Mouse (Mus musculus) kidney, postnatal 25 days (tissue): ENCODE measurements around the gene Six5.

Experiments used
- DNase-seq, 2 experiments: peaks; one replicate each; pipeline ENCODE4 v3.0.0; 2021; ENCODE audit warnings: mixed read lengths in 2 of 2

Gene Six5

DNA sequence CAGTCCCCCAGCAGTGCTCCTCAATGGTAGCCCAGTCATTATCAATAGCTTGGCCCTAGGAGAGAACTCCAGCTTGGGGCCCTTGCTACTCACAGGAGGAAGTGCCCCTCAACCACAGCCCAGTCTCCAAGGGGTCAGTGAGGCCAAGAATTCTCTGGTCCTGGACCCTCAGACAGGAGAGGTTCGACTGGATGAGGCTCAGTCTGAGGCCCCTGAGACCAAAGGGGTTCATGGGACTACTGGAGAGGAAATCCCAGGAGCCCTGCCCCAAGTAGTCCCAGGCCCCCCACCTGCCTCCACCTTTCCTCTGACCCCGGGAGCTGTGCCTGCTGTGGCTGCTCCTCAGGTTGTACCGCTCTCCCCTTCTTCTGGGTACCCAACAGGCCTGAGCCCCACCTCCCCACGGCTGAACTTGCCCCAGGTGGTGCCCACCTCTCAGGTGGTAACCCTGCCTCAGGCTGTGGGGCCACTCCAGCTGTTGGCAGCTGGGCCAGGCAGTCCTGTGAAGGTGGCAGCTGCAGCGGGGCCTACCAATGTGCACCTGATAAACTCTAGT is 2.1 kb downstream of the Six5 start:
- no peak for DNase-seq

- no peak for DNase-seq
Observed at GRCm38 (mm10) chr7:19097217-19097616, 2.8 kb downstream of the Six5 start.

DNA sequence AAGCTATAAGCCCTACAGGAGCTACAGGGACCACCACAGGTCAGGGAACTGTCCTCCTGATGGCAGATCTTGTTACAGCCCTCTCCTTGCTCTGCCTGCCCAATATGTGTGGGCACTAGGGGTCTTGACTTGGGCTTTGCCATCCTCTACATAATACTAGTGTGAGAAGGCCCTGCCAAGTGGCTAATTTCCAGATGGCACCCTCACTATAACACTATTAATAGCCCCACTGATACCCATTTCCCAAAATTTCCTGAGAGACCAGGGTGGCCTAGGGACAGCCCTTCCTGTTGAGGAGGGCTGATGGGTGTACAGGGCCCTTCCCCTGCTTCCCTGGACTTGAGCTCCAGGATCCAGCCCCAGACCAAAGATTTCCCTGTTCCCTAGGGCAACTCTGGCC is 3.5 kb downstream of the Six5 start:
- no peak for DNase-seq

DNA sequence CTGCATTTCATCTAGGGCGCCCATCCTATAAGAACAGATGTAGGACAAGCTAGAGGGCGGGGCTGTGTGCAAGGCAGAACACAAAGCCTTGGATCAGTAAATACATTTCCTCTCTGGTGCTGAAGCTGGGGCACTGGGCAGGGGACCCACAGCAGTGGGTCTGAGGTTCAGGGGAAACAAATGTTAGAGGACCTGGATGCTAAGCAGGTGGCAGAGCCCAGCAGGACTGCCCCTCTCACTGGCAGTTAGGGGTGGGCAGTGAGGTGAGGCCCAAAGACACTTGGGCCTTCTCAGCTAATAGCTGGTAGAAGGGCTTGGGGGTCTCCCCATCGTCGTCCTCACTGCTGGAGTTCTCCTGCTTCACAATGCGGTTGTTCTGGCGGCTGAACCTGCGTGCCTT is 4.4 kb downstream of the Six5 start:
- peak in 1 of 2 experiments; percentile 11 for DNase-seq

GRCm38 (mm10) chr7:19100290-19100689 is 5.9 kb downstream of the Six5 start:
- DNase-seq, result no peak

GRCm38 (mm10) chr7:19103741-19104140 is 9.3 kb downstream of the Six5 start:
- no peak for DNase-seq

GRCm38 (mm10) chr7:19104486-19104885 is 10.1 kb downstream of the Six5 start:
- DNase-seq, result no peak

- no peak for DNase-seq
Observed at GRCm38 (mm10) chr7:19107436-19107835, 13.0 kb downstream of the Six5 start.

GRCm38 (mm10) chr7:19109565-19109964 is 15.2 kb downstream of the Six5 start:
- DNase-seq, result no peak

GRCm38 (mm10) chr7:19118028-19118771 is 23.8 kb downstream of the Six5 start, which contains the start of gene Gm4969:
Gene Gm4969 (minus strand): TSS chr7:19118368.
- DNase-seq, result peak; percentile 62 to 86

GRCm38 (mm10) chr7:19119083-19119482 is 24.7 kb downstream of the Six5 start:
- no peak for DNase-seq

- DNase-seq, result peak; percentile 95 to 96
Observed at GRCm38 (mm10) chr7:19119631-19120429, 25.4 kb downstream of the Six5 start, which contains the start of gene Fbxo46. Gene Fbxo46 (plus strand): TSS chr7:19119859.

- DNase-seq, result peak in 1 of 2 experiments; percentile 83
Observed at GRCm38 (mm10) chr7:19121686-19122085, 27.3 kb downstream of the Six5 start.

DNA sequence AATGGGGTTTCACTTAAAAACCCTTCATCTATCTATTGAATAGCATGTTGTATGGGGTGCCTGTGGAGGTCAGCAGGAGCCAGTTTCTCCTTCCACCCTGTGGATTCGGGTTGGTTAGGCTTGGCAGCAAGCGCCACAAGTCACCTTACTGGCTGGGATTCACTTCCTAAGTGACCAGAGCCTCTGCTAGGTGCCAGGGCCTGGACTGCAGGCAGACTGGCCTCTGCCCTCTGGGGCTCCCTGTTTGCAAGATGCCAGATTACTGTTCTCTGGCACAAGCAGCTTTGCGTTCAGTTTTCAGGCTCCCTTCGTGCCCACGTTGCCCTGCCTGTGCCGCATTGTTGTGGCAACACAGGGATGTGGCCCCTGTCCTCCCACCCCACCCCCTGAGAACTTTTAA is 30.3 kb downstream of the Six5 start:
- peak; percentile 27 to 71 for DNase-seq

- no peak for DNase-seq
Observed at GRCm38 (mm10) chr7:19127744-19128143, 33.4 kb downstream of the Six5 start.

DNA sequence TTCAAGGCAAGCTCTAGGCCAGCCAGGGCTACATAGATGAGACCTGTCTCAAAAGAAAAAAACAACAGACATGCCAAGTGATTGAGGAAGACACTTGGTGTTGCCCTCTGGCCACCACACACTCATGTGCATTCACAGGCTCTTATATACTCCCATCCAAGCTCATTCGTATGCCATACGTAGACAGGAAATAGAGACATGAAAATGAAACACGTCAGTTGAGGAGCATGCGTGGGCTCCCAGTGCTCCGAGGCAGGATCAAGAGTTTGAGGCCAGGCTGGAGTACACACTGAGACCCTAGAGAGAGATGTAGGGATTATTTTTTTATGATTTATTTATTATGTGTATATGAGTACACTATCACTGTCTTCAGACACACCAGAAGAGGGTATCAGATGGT is 35.0 kb downstream of the Six5 start:
- no peak for DNase-seq

GRCm38 (mm10) chr7:19130657-19131056 is 36.3 kb downstream of the Six5 start:
- no peak for DNase-seq

- DNase-seq, result peak; percentile 98 to 100
Observed at GRCm38 (mm10) chr7:19131324-19131848, 37.0 kb downstream of the Six5 start.

DNA sequence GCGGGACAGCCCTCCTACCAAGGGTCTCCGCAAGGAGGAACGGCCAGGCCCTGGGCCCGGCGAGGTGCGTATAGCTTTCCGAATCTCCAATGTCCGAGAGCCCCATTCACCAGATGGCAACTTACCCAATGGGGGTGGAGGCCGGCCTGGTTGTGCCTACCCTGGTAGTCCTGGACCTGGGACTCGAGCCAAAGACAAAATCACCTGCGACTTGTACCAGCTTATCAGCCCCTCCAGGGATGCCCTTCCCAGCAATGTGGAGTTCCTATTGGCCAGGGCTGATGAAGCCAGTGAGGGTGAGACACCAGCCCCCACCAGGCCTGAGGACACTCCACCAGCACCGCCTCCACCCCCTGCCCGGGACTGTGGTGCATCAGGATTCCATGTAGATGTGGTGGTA is 41.8 kb downstream of the Six5 start:
- no peak for DNase-seq

DNA sequence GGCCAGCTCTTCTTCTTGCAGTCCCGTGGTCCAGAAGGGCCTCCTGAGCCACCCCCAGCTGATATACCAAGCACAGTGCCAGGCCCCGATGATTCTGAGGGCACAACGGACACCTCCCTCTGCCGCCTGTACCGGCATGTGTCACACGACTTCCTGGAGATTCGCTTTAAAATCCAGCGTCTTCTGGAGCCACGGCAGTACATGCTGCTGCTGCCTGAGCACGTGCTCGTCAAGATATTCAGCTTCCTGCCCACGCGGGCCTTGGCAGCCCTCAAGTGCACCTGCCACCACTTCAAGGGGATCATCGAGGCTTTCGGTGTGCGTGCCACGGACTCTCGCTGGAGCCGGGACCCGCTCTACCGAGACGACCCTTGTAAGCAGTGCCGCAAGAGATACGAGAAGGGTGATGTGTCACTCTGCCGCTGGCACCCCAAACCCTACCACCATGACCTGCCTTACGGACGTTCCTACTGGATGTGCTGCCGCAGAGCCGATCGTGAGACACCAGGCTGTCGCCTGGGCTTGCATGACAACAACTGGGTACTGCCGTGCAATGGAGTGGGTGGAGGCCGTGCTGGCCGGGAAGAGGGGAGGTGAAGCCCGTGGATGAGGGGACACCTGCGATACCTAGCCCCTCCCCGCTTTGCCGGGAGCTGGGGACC is 42.4 kb downstream of the Six5 start:
- no peak for DNase-seq

GRCm38 (mm10) chr7:19137380-19137779 is 43.0 kb downstream of the Six5 start:
- peak; percentile 68 to 76 for DNase-seq

DNA sequence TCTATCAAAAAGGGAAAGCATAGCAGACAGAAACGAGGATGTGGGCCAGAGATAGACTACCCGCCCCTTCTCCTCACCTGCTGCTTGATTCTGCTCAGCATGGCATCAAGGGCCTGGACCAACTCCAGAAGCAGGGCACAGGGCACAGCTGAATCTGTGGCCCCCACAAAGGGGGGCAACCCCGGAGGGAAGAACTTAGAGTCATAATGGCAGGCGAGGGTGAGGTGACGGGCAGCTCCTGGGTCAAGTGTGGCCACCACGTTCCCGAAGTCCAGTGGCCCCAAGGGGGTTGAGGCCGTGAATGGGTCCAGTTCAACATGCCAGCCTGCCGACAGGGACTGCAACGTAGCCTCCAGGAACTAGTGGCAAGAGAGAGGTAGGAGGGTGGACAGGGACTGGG is 52.4 kb downstream of the Six5 start:
- DNase-seq, result no peak

DNA sequence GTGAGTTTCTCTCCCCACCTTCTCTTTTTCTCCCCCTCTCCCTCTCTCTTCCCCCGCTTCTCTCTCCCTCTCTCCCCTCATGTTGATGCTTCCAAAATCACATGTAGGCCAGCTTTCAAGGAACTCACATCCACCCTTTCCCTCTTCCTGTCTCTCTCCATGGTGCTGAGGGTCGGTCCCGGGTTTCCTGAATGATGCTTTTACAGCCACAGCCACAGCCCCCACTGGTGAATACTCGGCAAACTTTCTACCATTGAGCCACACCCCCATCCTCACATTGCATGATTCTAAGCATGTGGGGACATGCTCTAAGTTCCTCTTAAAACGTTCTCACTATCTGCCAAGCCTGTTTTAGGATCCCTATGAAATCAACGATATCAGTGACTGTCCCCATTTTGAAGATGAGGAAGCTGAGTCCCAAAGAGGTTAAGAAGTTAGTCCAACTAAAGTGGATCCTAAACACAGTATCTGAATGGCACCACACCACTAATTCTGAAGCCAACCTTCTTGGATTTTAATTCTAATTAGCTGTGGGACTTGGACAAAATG is 53.2 kb downstream of the Six5 start:
- no peak for DNase-seq
